Mouse (Mus musculus) heart, postnatal 0 days (tissue): ENCODE measurements at regions not wholly inside any gene's neighbourhood (a gene's known extent, or its start where the extent isn't known, plus 50 kb on each side); places are given as distances from the start of the nearest gene placed in this dataset.

Source experiments
- ATAC-seq: fragments of 200-750 bp; cut with Nextera tagmentation; 2 replicates; pipeline ENCODE4 v1.8.0; 2017; ENCODE audit warnings: low read depth, moderate number of reproducible peaks, moderate library complexity; ENCODE audit not compliant: insufficient read depth
- DNase-seq: peaks from one replicate; pipeline ENCODE4 v3.0.0-alpha.2; 2016; ENCODE audit warnings: low spot score
- H3K27ac ChIP-seq: fragments of 300-500 bp; sonication (generic); 2 replicates; pipeline ENCODE4 v1.5.1; 2014; ENCODE audit warnings: low read depth, mild to moderate bottlenecking
- H3K27me3 ChIP-seq: fragments of 300-500 bp; sonication (generic); 2 replicates; pipeline ENCODE4 v1.6.1; 2014; ENCODE audit warnings: low read length, mixed read lengths; ENCODE audit not compliant: control insufficient read depth, insufficient read depth
- H3K36me3 ChIP-seq: fragments of 300-500 bp; sonication (generic); replicated peaks from 2 replicates; pipeline ENCODE4 v1.6.1; 2014; ENCODE audit warnings: low read length, mixed read lengths; ENCODE audit not compliant: control insufficient read depth, insufficient read depth
- H3K4me1 ChIP-seq: fragments of 300-500 bp; sonication (generic); 2 replicates; pipeline ENCODE4 v1.6.1; 2014; ENCODE audit warnings: antibody characterized with exemption; ENCODE audit not compliant: control insufficient read depth, insufficient read depth
- H3K4me2 ChIP-seq: fragments of 300-500 bp; sonication (generic); 2 replicates; pipeline ENCODE4 v1.6.1; 2014; ENCODE audit warnings: low read depth, mild to moderate bottlenecking, low read length, moderate library complexity
- H3K4me3 ChIP-seq: fragments of 300-500 bp; sonication (generic); 2 replicates; pipeline ENCODE4 v1.5.1; 2014; ENCODE audit warnings: low read depth, low read length
- H3K9ac ChIP-seq: fragments of 300-500 bp; sonication (generic); replicated peaks from 2 replicates; pipeline ENCODE4 v1.6.1; 2014; ENCODE audit warnings: low read depth, low read length, mixed read lengths
- H3K9me3 ChIP-seq: fragments of 300-500 bp; sonication (generic); replicated peaks from 2 replicates; pipeline ENCODE4 v1.6.1; 2016; ENCODE audit warnings: low read length; ENCODE audit not compliant: control insufficient read depth
- CTCF ChIP-seq: IDR thresholded peaks from 2 replicates; pipeline ENCODE4 v1.5.1; 2016; ENCODE audit warnings: antibody characterized with exemption, control low read depth, low read depth
- EP300 ChIP-seq: IDR thresholded peaks from 2 replicates; pipeline ENCODE4 v1.6.1; 2016; ENCODE audit warnings: antibody characterized with exemption, low read depth
- WGBS: fragments of 180-500 bp; shearing (Covaris S2); extraction: QIAGEN DNeasy Blood & Tissue Kit; methylation state at CpG from one replicate; pipeline ENCODE4 v1.1.7; 2014; 5-methylcytosine and 5-hydroxymethylcytosine counted together

DNA sequence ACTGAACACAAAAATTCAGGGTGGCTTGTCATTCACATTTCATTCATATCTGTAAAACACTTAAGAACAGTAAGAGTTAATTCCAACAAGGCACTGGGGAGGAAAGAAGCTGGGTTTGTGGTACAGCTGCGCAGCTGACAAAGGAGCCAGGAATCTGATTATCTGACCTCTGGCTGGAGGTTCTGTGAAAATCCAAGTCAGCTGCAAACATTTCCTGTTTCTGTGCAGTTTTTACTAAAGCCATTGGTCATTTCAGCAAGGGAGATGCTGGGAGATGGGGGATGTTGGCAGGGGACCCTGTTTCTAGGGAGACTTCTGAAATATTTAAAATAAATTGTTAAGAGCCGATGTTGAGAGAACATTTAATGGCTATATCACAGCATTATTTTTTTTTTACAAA, 83.6 kb upstream of the Azi2 start:
- Histone ChIP-seq H3K27me3 (no peaks in the 10 kb centered on the region), H3K4me1 (no peaks in the 10 kb centered on the region), H3K9ac (no peak overlapping the region), H3K4me2 (no peak overlapping the region), H3K27ac (no peak overlapping the region), H3K9me3 (no peaks in the 10 kb centered on the region), H3K36me3 (no peaks in the 10 kb centered on the region), H3K4me3 (no peak overlapping the region)
- ATAC-seq: no peak
- TF ChIP-seq CTCF (no peak), EP300 (no peak)
- 36% methylated on average over 2 of the region's 2 CpGs for WGBS
- peak; percentile 22 for DNase-seq

DNA sequence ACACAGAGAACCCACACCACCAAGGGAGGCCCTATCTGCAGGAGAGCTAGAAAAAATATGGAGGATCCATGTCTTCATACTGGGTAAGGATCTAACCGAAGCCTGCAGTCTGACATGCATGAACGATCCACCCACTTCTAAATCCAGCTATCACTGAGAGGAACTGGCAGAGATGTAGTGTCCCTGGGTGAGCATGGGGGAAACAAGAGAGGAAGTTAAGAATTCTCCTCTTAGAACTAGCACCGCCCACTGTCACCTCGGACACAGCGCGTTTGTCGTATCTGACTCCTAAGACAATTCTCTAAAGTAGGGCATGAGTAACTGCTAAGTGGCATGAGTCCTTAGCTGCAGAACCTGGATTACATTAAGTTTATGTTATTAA, 112.8 kb upstream of the Azi2 start:
- DNase-seq (no peak), ATAC-seq (no peak)
- H3K27me3 ChIP-seq: no peaks in the 10 kb centered on the region
- H3K9me3 ChIP-seq: no peaks in the 10 kb centered on the region
- WGBS: 64% methylated on average over 7 of the region's 7 CpGs
- H3K36me3 ChIP-seq: no peaks in the 10 kb centered on the region
- TF ChIP-seq EP300 (no peak), CTCF (no peak)
- H3K4me3 ChIP-seq: no peak overlapping the region
- H3K27ac ChIP-seq: no peak overlapping the region
- H3K4me1 ChIP-seq: no peaks in the 10 kb centered on the region
- H3K9ac ChIP-seq: no peak overlapping the region
- H3K4me2 ChIP-seq: no peak overlapping the region

DNA sequence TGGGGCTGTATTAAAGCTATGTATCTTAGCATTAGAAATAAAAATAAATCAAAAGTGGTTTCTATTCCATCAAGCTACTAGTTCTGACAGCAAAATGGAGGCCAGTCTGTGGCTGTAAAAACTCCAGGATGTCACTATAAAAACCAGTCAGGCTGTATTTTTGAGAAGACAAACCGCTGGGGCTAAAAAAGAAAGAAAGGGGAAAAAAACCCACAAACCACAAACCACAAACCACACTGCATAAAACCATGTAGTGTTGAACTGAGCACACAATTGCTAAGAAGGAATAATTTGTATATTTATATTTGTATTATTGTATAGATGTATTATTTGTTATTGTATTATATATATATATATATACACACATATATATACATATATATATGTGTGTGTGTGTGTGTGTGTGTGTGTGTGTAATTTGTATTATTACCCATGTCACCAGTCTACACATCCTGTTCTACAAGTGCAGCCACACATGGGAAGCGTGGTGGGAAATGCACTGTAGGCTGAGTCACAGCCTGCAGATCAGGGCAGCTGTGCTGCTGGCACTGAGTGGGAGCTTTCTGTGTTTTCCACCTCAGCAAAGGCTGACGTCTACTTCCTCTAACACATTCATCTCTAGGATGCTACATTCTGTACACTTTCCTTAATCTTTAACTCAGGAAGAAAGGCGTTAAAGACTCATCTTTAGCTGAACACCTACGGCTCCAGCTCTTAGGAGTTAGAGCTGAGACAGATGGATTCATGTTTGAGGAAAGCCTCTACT, 113.4 kb upstream of the Azi2 start:
- TF ChIP-seq CTCF (no peak), EP300 (no peak)
- Histone ChIP-seq H3K4me2 (no peak overlapping the region), H3K9me3 (no peaks in the 10 kb centered on the region), H3K27ac (no peak overlapping the region), H3K4me3 (no peak overlapping the region), H3K9ac (no peak overlapping the region), H3K27me3 (no peaks in the 10 kb centered on the region), H3K36me3 (no peaks in the 10 kb centered on the region), H3K4me1 (no peaks in the 10 kb centered on the region)
- 59% methylated on average over 5 of the region's 5 CpGs for WGBS
- DNase-seq (no peak), ATAC-seq (no peak)

DNA sequence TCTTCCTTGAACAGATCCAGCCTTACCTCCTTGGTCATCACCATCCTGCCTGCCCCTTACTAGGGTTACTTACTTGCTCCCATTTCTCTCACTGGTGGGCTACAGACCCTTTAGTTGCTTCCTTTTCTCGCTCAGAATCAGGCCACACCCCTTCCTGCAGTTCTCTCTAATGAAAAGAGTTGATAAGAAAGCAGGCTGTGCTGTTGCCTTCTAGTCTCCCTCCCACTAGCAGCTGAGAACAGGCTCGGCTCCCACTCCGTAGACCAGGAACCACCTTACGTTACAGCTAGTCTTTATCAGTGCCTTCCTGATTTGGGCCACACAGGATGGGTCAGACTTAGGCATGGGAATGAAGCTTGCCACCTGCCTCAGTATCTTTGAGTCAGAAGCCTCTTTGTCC, 117.3 kb upstream of the Azi2 start:
- H3K27me3 ChIP-seq: no peaks in the 10 kb centered on the region
- H3K27ac ChIP-seq: no peak overlapping the region
- ATAC-seq (no peak), DNase-seq (peak; percentile 19)
- H3K9me3 ChIP-seq: no peaks in the 10 kb centered on the region
- H3K9ac ChIP-seq: no peak overlapping the region
- H3K4me1 ChIP-seq: no peaks in the 10 kb centered on the region
- TF ChIP-seq CTCF: no peak
- no peak for TF ChIP-seq EP300
- 4% methylated on average over 4 of the region's 4 CpGs for WGBS
- H3K4me3 ChIP-seq: no peak overlapping the region
- peak overlapping the region; percentile 1; the same call in 1 of the 2 replicates for H3K4me2 ChIP-seq
- no peaks in the 10 kb centered on the region for H3K36me3 ChIP-seq

DNA sequence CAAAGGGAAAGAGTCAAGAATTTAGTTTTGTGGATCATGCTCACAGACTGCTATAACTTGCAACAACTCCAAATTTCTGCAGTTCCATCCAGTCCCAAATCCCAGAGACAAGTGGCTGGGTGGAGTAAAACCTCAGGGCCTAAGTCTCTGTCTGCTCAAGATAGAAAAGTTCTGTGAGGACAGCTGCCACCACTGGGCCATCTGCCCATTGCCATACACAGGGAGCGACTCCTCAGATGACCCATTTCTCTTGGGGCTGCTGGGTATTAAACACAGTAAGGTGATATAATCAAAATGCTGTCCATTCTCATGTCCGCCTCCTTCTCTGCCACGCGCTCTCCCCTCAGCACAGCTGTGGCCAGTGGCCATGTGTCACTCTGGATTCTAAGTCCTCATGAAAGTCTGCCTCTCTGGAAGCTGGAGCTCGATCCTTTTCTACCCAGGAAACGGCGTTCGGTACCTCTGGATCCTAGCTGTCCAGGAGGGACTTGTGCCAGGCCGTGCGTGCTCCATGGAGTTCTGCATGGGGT, 132.3 kb upstream of the Azi2 start:
- DNase-seq: no peak
- WGBS: 80% methylated on average over 10 of the region's 10 CpGs

More for the DNA sequence above, 132.3 kb upstream of the Azi2 start:
- H3K36me3 ChIP-seq: no peaks in the 10 kb centered on the region
- ATAC-seq: no peak
- no peaks in the 10 kb centered on the region for H3K9me3 ChIP-seq
- H3K27me3 ChIP-seq: no peaks in the 10 kb centered on the region
- H3K27ac ChIP-seq: no peak overlapping the region
- no peaks in the 10 kb centered on the region for H3K4me1 ChIP-seq
- no peak overlapping the region for H3K4me3 ChIP-seq
- no peak for TF ChIP-seq EP300
- no peak for TF ChIP-seq CTCF
- H3K4me2 ChIP-seq: no peak overlapping the region
- no peak overlapping the region for H3K9ac ChIP-seq
